Mouse (Mus musculus) E14TG2a.4 (cell line): Measurements from ENCODE around the gene Timm22.

Experiments used
- H3K27me3 ChIP-seq: 2 replicates; pipeline ENCODE4 v1.6.1; 2014; ENCODE audit warnings: low read length, control low read depth; ENCODE audit not compliant: insufficient read depth
- H3K36me3 ChIP-seq: 2 replicates; pipeline ENCODE4 v1.6.1; 2014; ENCODE audit warnings: low read length, control low read depth; ENCODE audit not compliant: insufficient read depth
- H3K4me1 ChIP-seq: replicated peaks from 2 replicates; pipeline ENCODE4 v1.6.1; 2014; ENCODE audit warnings: low read depth, low read length, control low read depth
- H3K4me3 ChIP-seq: replicated peaks from 2 replicates; pipeline ENCODE4 v1.5.1; 2014; ENCODE audit warnings: mild to moderate bottlenecking, low read length
- H3K9me3 ChIP-seq: 2 replicates; pipeline ENCODE4 v1.6.1; 2014; ENCODE audit warnings: low read length, control low read depth
- CTCF ChIP-seq: conservative IDR thresholded peaks from 2 replicates; pipeline ENCODE4 v1.5.1; 2014; ENCODE audit warnings: low read length
- NANOG ChIP-seq: IDR thresholded peaks from 2 replicates; pipeline ENCODE4 v1.6.1; 2014; ENCODE audit warnings: borderline replicate concordance, low read length, mixed read lengths
- POU5F1 ChIP-seq: IDR thresholded peaks from 2 replicates; pipeline ENCODE4 v1.6.1; 2014; ENCODE audit warnings: low read length, borderline replicate concordance

The Timm22 gene

GRCm38 (mm10) chr11:76415001-76415400 is 8.2 kb downstream of the Timm22 start:
- Histone ChIP-seq H3K9me3 (no peaks in the 10 kb centered on the region), H3K36me3 (peaks cover 86% of the 10 kb centered on the region), H3K27me3 (no peaks in the 10 kb centered on the region), H3K4me3 (no peak overlapping the region), H3K4me1 (peaks cover 34% of the 10 kb centered on the region)
- TF ChIP-seq CTCF: no peak
- no peak for TF ChIP-seq POU5F1
- no peak for TF ChIP-seq NANOG

- TF ChIP-seq NANOG (no peak), CTCF (no peak), POU5F1 (no peak)
- no peaks in the 10 kb centered on the region for H3K9me3 ChIP-seq
- H3K4me1 ChIP-seq: peaks cover 32% of the 10 kb centered on the region
- H3K36me3 ChIP-seq: peaks cover 91% of the 10 kb centered on the region
- no peak overlapping the region for H3K4me3 ChIP-seq
- no peaks in the 10 kb centered on the region for H3K27me3 ChIP-seq
Measured at GRCm38 (mm10) chr11:76415985-76416384, 9.2 kb downstream of the Timm22 start.

GRCm38 (mm10) chr11:76418423-76418822 is 11.7 kb downstream of the Timm22 start:
- Histone ChIP-seq H3K36me3 (peaks cover 98% of the 10 kb centered on the region), H3K9me3 (no peaks in the 10 kb centered on the region), H3K27me3 (no peaks in the 10 kb centered on the region), H3K4me3 (no peak overlapping the region), H3K4me1 (peaks cover 27% of the 10 kb centered on the region)
- TF ChIP-seq POU5F1 (no peak), CTCF (no peak), NANOG (no peak)

GRCm38 (mm10) chr11:76419179-76419578 is 12.4 kb downstream of the Timm22 start:
- no peak overlapping the region for H3K4me3 ChIP-seq
- H3K9me3 ChIP-seq: no peaks in the 10 kb centered on the region
- H3K27me3 ChIP-seq: no peaks in the 10 kb centered on the region
- H3K4me1 ChIP-seq: peaks cover 27% of the 10 kb centered on the region
- peaks cover 97% of the 10 kb centered on the region for H3K36me3 ChIP-seq
- TF ChIP-seq CTCF (no peak), POU5F1 (no peak), NANOG (no peak)

- TF ChIP-seq CTCF: no peak
- TF ChIP-seq POU5F1: no peak
- no peak for TF ChIP-seq NANOG
- Histone ChIP-seq H3K9me3 (no peaks in the 10 kb centered on the region), H3K4me1 (peaks cover 26% of the 10 kb centered on the region), H3K27me3 (no peaks in the 10 kb centered on the region), H3K4me3 (no peak overlapping the region), H3K36me3 (peaks cover 92% of the 10 kb centered on the region)
Measured at GRCm38 (mm10) chr11:76420896-76421295, 14.1 kb downstream of the Timm22 start.

- Histone ChIP-seq H3K36me3 (peaks cover 45% of the 10 kb centered on the region), H3K4me1 (peaks cover 17% of the 10 kb centered on the region)
Measured at GRCm38 (mm10) chr11:76425749-76426148, 19.0 kb downstream of the Timm22 start.

GRCm38 (mm10) chr11:76427781-76428180 is 21.0 kb downstream of the Timm22 start:
- no peaks in the 10 kb centered on the region for H3K27me3 ChIP-seq
- peaks cover 30% of the 10 kb centered on the region for H3K36me3 ChIP-seq
- no peak for TF ChIP-seq POU5F1
- no peak for TF ChIP-seq NANOG
- TF ChIP-seq CTCF: no peak
- peaks cover 17% of the 10 kb centered on the region for H3K4me1 ChIP-seq
- H3K9me3 ChIP-seq: no peaks in the 10 kb centered on the region
- H3K4me3 ChIP-seq: no peak overlapping the region

More at GRCm38 (mm10) chr11:76425749-76426148, 19.0 kb downstream of the Timm22 start:
- Histone ChIP-seq H3K9me3 (no peaks in the 10 kb centered on the region), H3K27me3 (no peaks in the 10 kb centered on the region), H3K4me3 (no peak overlapping the region)
- TF ChIP-seq POU5F1 (no peak), NANOG (no peak), CTCF (no peak)

GRCm38 (mm10) chr11:76429046-76429445 is 22.3 kb downstream of the Timm22 start:
- Histone ChIP-seq H3K9me3 (no peaks in the 10 kb centered on the region), H3K36me3 (peaks cover 29% of the 10 kb centered on the region), H3K4me1 (peaks cover 17% of the 10 kb centered on the region), H3K4me3 (no peak overlapping the region), H3K27me3 (no peaks in the 10 kb centered on the region)
- no peak for TF ChIP-seq POU5F1
- TF ChIP-seq NANOG: no peak
- no peak; the same call in 1 of the 2 replicates for TF ChIP-seq CTCF

- H3K9me3 ChIP-seq: no peaks in the 10 kb centered on the region
- TF ChIP-seq CTCF: no peak
- TF ChIP-seq NANOG: no peak
- no peak for TF ChIP-seq POU5F1
- H3K4me3 ChIP-seq: no peak overlapping the region
- H3K4me1 ChIP-seq: peaks cover 18% of the 10 kb centered on the region
- H3K36me3 ChIP-seq: peaks cover 29% of the 10 kb centered on the region
- no peaks in the 10 kb centered on the region for H3K27me3 ChIP-seq
Measured at GRCm38 (mm10) chr11:76429556-76429955, 22.8 kb downstream of the Timm22 start.
